Mouse (Mus musculus): Measurements from ENCODE around the gene Ap1s1. TPM values are rescaled to one million over a fixed set of nuclear protein-coding genes. Genes with fewer than 3 reads are reported as not detected.

Gene Ap1s1
- 136 and 151 TPM in 2 replicates for polyA plus RNA-seq (2014; fragmentation: Nextera tagmentation; extraction: Ambion mirVana)

GRCm38 (mm10) chr5:137045402-137046323, at the start of gene Ap1s1:
Gene Ap1s1, minus strand, starts transcription at chr5:137046135.
- H3K4me1 ChIP-seq (ENCODE audit: control insufficient read depth, insufficient read depth, low read length): no peaks in the 10 kb centered on the region; the same call in 1 of the 2 replicates
- peak; percentile 98 for DNase-seq (ENCODE audit: low spot score)

GRCm38 (mm10) chr5:137095135-137095534, 49.2 kb upstream of the Ap1s1 start:
- ATAC-seq (ENCODE audit: low read depth) (no peak), DNase-seq (ENCODE audit: low spot score) (no peak)
- H3K4me2 ChIP-seq (ENCODE audit: low read depth, low read length): no peak overlapping the region
- H3K4me3 ChIP-seq (ENCODE audit: low read depth, low read length): no peak overlapping the region
- H3K4me1 ChIP-seq (ENCODE audit: control insufficient read depth, insufficient read depth, low read length): no peaks in the 10 kb centered on the region
- H3K9me3 ChIP-seq (ENCODE audit: control insufficient read depth, low read length): 0 out of 2 replicates have a peak, but pooled peaks cover 4% of the 10 kb centered on the region
- H3K9ac ChIP-seq (ENCODE audit: low read depth, low read length): no peak overlapping the region
- H3K36me3 ChIP-seq (ENCODE audit: control insufficient read depth, insufficient read depth, low read length): no peaks in the 10 kb centered on the region
- H3K27me3 ChIP-seq (replicated peaks; ENCODE audit: control insufficient read depth, insufficient read depth, low read length): no peaks in the 10 kb centered on the region
- 86% methylated on average over 10 of the region's 10 CpGs for WGBS
- no peak overlapping the region for H3K27ac ChIP-seq (replicated peaks; ENCODE audit: low read depth, low read length)

More at GRCm38 (mm10) chr5:137045402-137046323, at the start of gene Ap1s1:
- peak within 1 kb of the TSS; percentile 82 for H3K9ac ChIP-seq (ENCODE audit: low read depth, low read length)
- peaks cover 13% of the 10 kb centered on the region for H3K36me3 ChIP-seq (ENCODE audit: control insufficient read depth, insufficient read depth, low read length)
- peak; percentile 94 for ATAC-seq (ENCODE audit: low read depth)
- H3K4me3 ChIP-seq (ENCODE audit: low read depth, low read length): peak within 1 kb of the TSS; percentile 65
- H3K9me3 ChIP-seq (ENCODE audit: control insufficient read depth, low read length): no peaks in the 10 kb centered on the region
- H3K27me3 ChIP-seq (replicated peaks; ENCODE audit: control insufficient read depth, insufficient read depth, low read length): no peaks in the 10 kb centered on the region
- WGBS: 2% methylated on average over 38 of the region's 48 CpGs
- H3K4me2 ChIP-seq (ENCODE audit: low read depth, low read length): peak within 1 kb of the TSS; percentile 80
- 0 out of 2 replicates have a peak within 1 kb of the TSS, but pooled peaks have one; percentile 11 for H3K27ac ChIP-seq (replicated peaks; ENCODE audit: low read depth, low read length)

- no peaks in the 10 kb centered on the region for H3K27me3 ChIP-seq (replicated peaks; ENCODE audit: control insufficient read depth, insufficient read depth, low read length)
- no peak overlapping the region for H3K4me2 ChIP-seq (ENCODE audit: low read depth, low read length)
- 0 out of 2 replicates have a peak, but pooled peaks cover 4% of the 10 kb centered on the region for H3K9me3 ChIP-seq (ENCODE audit: control insufficient read depth, low read length)
- H3K9ac ChIP-seq (ENCODE audit: low read depth, low read length): no peak overlapping the region
- H3K4me1 ChIP-seq (ENCODE audit: control insufficient read depth, insufficient read depth, low read length): no peaks in the 10 kb centered on the region
- no peak overlapping the region for H3K4me3 ChIP-seq (ENCODE audit: low read depth, low read length)
- 71% methylated on average over 9 of the region's 9 CpGs for WGBS
- no peaks in the 10 kb centered on the region for H3K36me3 ChIP-seq (ENCODE audit: control insufficient read depth, insufficient read depth, low read length)
- no peak overlapping the region for H3K27ac ChIP-seq (replicated peaks; ENCODE audit: low read depth, low read length)
- ATAC-seq (ENCODE audit: low read depth): no peak
- DNase-seq (ENCODE audit: low spot score): no peak
Observed at GRCm38 (mm10) chr5:137093720-137094119, 47.8 kb upstream of the Ap1s1 start.

GRCm38 (mm10) chr5:137091560-137091959, 45.6 kb upstream of the Ap1s1 start:
- Histone ChIP-seq H3K36me3 (ENCODE audit: control insufficient read depth, insufficient read depth, low read length) (no peaks in the 10 kb centered on the region), H3K4me3 (ENCODE audit: low read depth, low read length) (no peak overlapping the region), H3K27ac (replicated peaks; ENCODE audit: low read depth, low read length) (no peak overlapping the region), H3K9me3 (ENCODE audit: control insufficient read depth, low read length) (0 out of 2 replicates have a peak, but pooled peaks cover 2% of the 10 kb centered on the region), H3K4me2 (ENCODE audit: low read depth, low read length) (no peak overlapping the region), H3K4me1 (ENCODE audit: control insufficient read depth, insufficient read depth, low read length) (no peaks in the 10 kb centered on the region), H3K27me3 (replicated peaks; ENCODE audit: control insufficient read depth, insufficient read depth, low read length) (no peaks in the 10 kb centered on the region), H3K9ac (ENCODE audit: low read depth, low read length) (no peak overlapping the region)
- DNase-seq (ENCODE audit: low spot score) (no peak), ATAC-seq (ENCODE audit: low read depth) (0 out of 2 replicates have a peak, but pooled peaks have one; percentile 18)
- 32% methylated on average over 5 of the region's 6 CpGs for WGBS

GRCm38 (mm10) chr5:137090870-137091269, 44.9 kb upstream of the Ap1s1 start:
- 75% methylated on average over 10 of the region's 10 CpGs for WGBS
- no peaks in the 10 kb centered on the region for H3K4me1 ChIP-seq (ENCODE audit: control insufficient read depth, insufficient read depth, low read length)
- no peak overlapping the region for H3K4me3 ChIP-seq (ENCODE audit: low read depth, low read length)
- no peak overlapping the region for H3K9ac ChIP-seq (ENCODE audit: low read depth, low read length)
- no peak overlapping the region for H3K27ac ChIP-seq (replicated peaks; ENCODE audit: low read depth, low read length)
- ATAC-seq (ENCODE audit: low read depth) (no peak), DNase-seq (ENCODE audit: low spot score) (no peak)
- H3K36me3 ChIP-seq (ENCODE audit: control insufficient read depth, insufficient read depth, low read length): no peaks in the 10 kb centered on the region
- H3K27me3 ChIP-seq (replicated peaks; ENCODE audit: control insufficient read depth, insufficient read depth, low read length): no peaks in the 10 kb centered on the region
- no peaks in the 10 kb centered on the region for H3K9me3 ChIP-seq (ENCODE audit: control insufficient read depth, low read length)
- H3K4me2 ChIP-seq (ENCODE audit: low read depth, low read length): no peak overlapping the region

- no peak overlapping the region for H3K4me2 ChIP-seq (ENCODE audit: low read depth, low read length)
- DNase-seq (ENCODE audit: low spot score): peak; percentile 25
- WGBS: 89% methylated on average over 8 of the region's 8 CpGs
- H3K4me3 ChIP-seq (ENCODE audit: low read depth, low read length): no peak overlapping the region
- no peak overlapping the region for H3K9ac ChIP-seq (ENCODE audit: low read depth, low read length)
- no peak for ATAC-seq (ENCODE audit: low read depth)
- H3K36me3 ChIP-seq (ENCODE audit: control insufficient read depth, insufficient read depth, low read length): no peaks in the 10 kb centered on the region
- H3K4me1 ChIP-seq (ENCODE audit: control insufficient read depth, insufficient read depth, low read length): no peaks in the 10 kb centered on the region
- H3K9me3 ChIP-seq (ENCODE audit: control insufficient read depth, low read length): no peaks in the 10 kb centered on the region
- no peak overlapping the region for H3K27ac ChIP-seq (replicated peaks; ENCODE audit: low read depth, low read length)
- H3K27me3 ChIP-seq (replicated peaks; ENCODE audit: control insufficient read depth, insufficient read depth, low read length): no peaks in the 10 kb centered on the region
Observed at GRCm38 (mm10) chr5:137087410-137087809, 41.5 kb upstream of the Ap1s1 start.

GRCm38 (mm10) chr5:137085731-137086130, 39.8 kb upstream of the Ap1s1 start:
- no peaks in the 10 kb centered on the region for H3K27me3 ChIP-seq (replicated peaks; ENCODE audit: control insufficient read depth, insufficient read depth, low read length)
- H3K27ac ChIP-seq (replicated peaks; ENCODE audit: low read depth, low read length): no peak overlapping the region
- no peaks in the 10 kb centered on the region for H3K36me3 ChIP-seq (ENCODE audit: control insufficient read depth, insufficient read depth, low read length)
- no peak overlapping the region for H3K4me3 ChIP-seq (ENCODE audit: low read depth, low read length)
- H3K9me3 ChIP-seq (ENCODE audit: control insufficient read depth, low read length): no peaks in the 10 kb centered on the region
- no peak for DNase-seq (ENCODE audit: low spot score)
- WGBS: 86% methylated on average over 3 of the region's 3 CpGs
- no peaks in the 10 kb centered on the region for H3K4me1 ChIP-seq (ENCODE audit: control insufficient read depth, insufficient read depth, low read length)
- H3K4me2 ChIP-seq (ENCODE audit: low read depth, low read length): no peak overlapping the region
- H3K9ac ChIP-seq (ENCODE audit: low read depth, low read length): no peak overlapping the region
- ATAC-seq (ENCODE audit: low read depth): no peak

GRCm38 (mm10) chr5:137085021-137085420, 39.1 kb upstream of the Ap1s1 start:
- WGBS: 82% methylated on average over 6 of the region's 6 CpGs
- ATAC-seq (ENCODE audit: low read depth) (no peak), DNase-seq (ENCODE audit: low spot score) (no peak)
- H3K4me2 ChIP-seq (ENCODE audit: low read depth, low read length): no peak overlapping the region
- H3K27me3 ChIP-seq (replicated peaks; ENCODE audit: control insufficient read depth, insufficient read depth, low read length): no peaks in the 10 kb centered on the region
- H3K27ac ChIP-seq (replicated peaks; ENCODE audit: low read depth, low read length): no peak overlapping the region
- H3K9ac ChIP-seq (ENCODE audit: low read depth, low read length): no peak overlapping the region
- no peak overlapping the region for H3K4me3 ChIP-seq (ENCODE audit: low read depth, low read length)
- H3K9me3 ChIP-seq (ENCODE audit: control insufficient read depth, low read length): no peaks in the 10 kb centered on the region
- H3K36me3 ChIP-seq (ENCODE audit: control insufficient read depth, insufficient read depth, low read length): no peaks in the 10 kb centered on the region
- H3K4me1 ChIP-seq (ENCODE audit: control insufficient read depth, insufficient read depth, low read length): no peaks in the 10 kb centered on the region
